10 mouse cellular contexts compared by ENCODE assay signal in the genomic region with DNA sequence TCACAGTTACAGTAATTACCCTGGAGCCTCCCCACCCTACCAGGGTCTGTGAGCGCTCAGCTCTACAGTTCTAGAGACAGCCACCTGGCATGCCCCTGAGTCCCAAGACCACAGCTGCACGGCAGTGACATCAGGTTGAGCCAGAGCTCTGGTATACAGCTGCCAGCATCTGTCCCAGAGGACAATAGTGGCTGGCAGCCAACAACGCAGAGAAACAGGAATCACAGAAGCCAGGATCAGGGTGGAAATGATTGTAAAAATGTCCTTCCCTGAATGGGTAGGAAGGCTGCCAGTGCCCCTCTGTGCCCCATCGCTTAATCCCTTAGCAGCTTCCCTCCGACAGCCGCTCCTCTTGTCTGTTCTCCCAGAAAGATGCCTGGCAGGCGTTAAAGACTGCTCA.
A peak's percentile ranks its signal among the peaks of the same experiment; 100 is the strongest.
DNase-seq lines count a peak whose midpoint lies in the region; ATAC-seq and TF ChIP-seq lines count a peak whose summit lies in the region.
"Had no signal": no experiment of that assay in that cellular context is flagged by ENCODE, and none has a peak within 500 bp of the region (broad histone marks: within the 10 kb centered on the region; RNA-seq: fewer than 3 reads in every experiment).

No protein-coding gene starts in this region.

- H3K36me3 ChIP-seq in heart, embryonic 14.5 days (ENCODE audit: control insufficient read depth, insufficient read depth, low read length), result no peaks in the 10 kb centered on the region
- no peaks in the 10 kb centered on the region for H3K36me3 ChIP-seq in heart, adult 2 months (ENCODE audit: control insufficient read depth, insufficient read depth, low read length)
- no peaks in the 10 kb centered on the region for H3K36me3 ChIP-seq in limb, embryonic 15.5 days
- no peaks in the 10 kb centered on the region for H3K36me3 ChIP-seq in liver, embryonic 11.5 days (ENCODE audit: control insufficient read depth, insufficient read depth, low read length)

- no peak overlapping the region for H3K4me2 ChIP-seq in heart, embryonic 14.5 days (ENCODE audit: low read length)
- H3K4me2 ChIP-seq in limb, embryonic 15.5 days, result no peak overlapping the region
- no peak overlapping the region for H3K4me2 ChIP-seq in liver, embryonic 11.5 days

- no peak for TF ChIP-seq CTCF in heart, adult 2 months (IDR thresholded peaks at IDR 0.05)

- TF ChIP-seq EP300 in heart, adult 2 months (IDR thresholded peaks at IDR 0.05; ENCODE audit: insufficient read depth, low read depth, low read length), result no peak

- no peak overlapping the region for H3K4me3 ChIP-seq in heart, embryonic 14.5 days (ENCODE audit: control insufficient read depth in 1 of 2, insufficient read depth in 1 of 2, low read depth in 1 of 2, low read length in 2 of 2)
- H3K4me3 ChIP-seq in heart, adult 2 months, result no peak overlapping the region
- no peak overlapping the region for H3K4me3 ChIP-seq in limb, embryonic 15.5 days
- H3K4me3 ChIP-seq in liver, embryonic 11.5 days (ENCODE audit: low read depth, low read length), result no peak overlapping the region

- H3K4me1 ChIP-seq in heart, embryonic 14.5 days (ENCODE audit: control insufficient read depth in 2 of 2, insufficient read depth in 2 of 2, low read length in 2 of 2), result no peaks in the 10 kb centered on the region
- no peaks in the 10 kb centered on the region for H3K4me1 ChIP-seq in heart, adult 2 months (ENCODE audit: control insufficient read depth, insufficient read depth, low read length)
- H3K4me1 ChIP-seq in limb, embryonic 15.5 days, result peaks cover 7% of the 10 kb centered on the region
- H3K4me1 ChIP-seq in liver, embryonic 11.5 days (replicated peaks; ENCODE audit: control insufficient read depth, insufficient read depth, low read length), result no peaks in the 10 kb centered on the region

- no peaks in the 10 kb centered on the region for H3K79me2 ChIP-seq in heart, adult 2 months (replicated peaks; ENCODE audit: control insufficient read depth, insufficient read depth, low read length)

- no peak for TF ChIP-seq POLR2A in heart, adult 2 months (IDR thresholded peaks at IDR 0.05; ENCODE audit: insufficient read depth, low read depth, low read length)

- DNase-seq in heart, adult 2 months, result no peak
- DNase-seq in retina, adult 2 months (ENCODE audit: low read depth, low spot score), result peak; percentile 33
- DNase-seq in retina, embryonic 14.5 days (ENCODE audit: low spot score), result no peak
- DNase-seq in liver, embryonic 11.5 days (ENCODE audit: low spot score), result no peak
- no peak for DNase-seq in layer of hippocampus, adult 11-12 months (ENCODE audit: low spot score)
- no peak for DNase-seq in B cell, adult 2 months
- DNase-seq: embryo, embryonic 11 days; lung, postnatal 36 days had no signal

- H3K27ac ChIP-seq in heart, embryonic 14.5 days (replicated peaks in 1 of 2; ENCODE audit: control insufficient read depth in 1 of 2, insufficient read depth in 1 of 2, low read depth in 2 of 2, low read length in 2 of 2), result no peak overlapping the region
- H3K27ac ChIP-seq in heart, adult 2 months, result no peak overlapping the region
- no peak overlapping the region for H3K27ac ChIP-seq in limb, embryonic 15.5 days
- H3K27ac ChIP-seq in liver, embryonic 11.5 days (ENCODE audit: low read depth, low read length), result no peak overlapping the region

- no peaks in the 10 kb centered on the region for H3K9me3 ChIP-seq in heart, embryonic 14.5 days (ENCODE audit: control insufficient read depth, low read length)
- no peaks in the 10 kb centered on the region for H3K9me3 ChIP-seq in limb, embryonic 15.5 days
- H3K9me3 ChIP-seq in liver, embryonic 11.5 days (ENCODE audit: control insufficient read depth, low read length), result no peaks in the 10 kb centered on the region

- intact Hi-C loops in heart, adult 2 months (cut with DNase I), result no loop called here

- ATAC-seq in heart, embryonic 14.5 days (ENCODE audit: insufficient number of reproducible peaks, insufficient read depth, low FRiP score, low read depth), result 0 out of 2 replicates have a peak, but pooled peaks have one; percentile 35
- ATAC-seq in limb, embryonic 15.5 days (ENCODE audit: insufficient number of reproducible peaks, low FRiP score, low TSS enrichment, low read depth), result peak; percentile 80; the same call in 1 of the 2 replicates
- ATAC-seq in liver, embryonic 11.5 days (replicated peaks; ENCODE audit: low FRiP score), result no peak

- no peak overlapping the region for H3K9ac ChIP-seq in heart, embryonic 14.5 days (ENCODE audit: low read length)
- H3K9ac ChIP-seq in heart, adult 2 months (ENCODE audit: low read depth, low read length), result no peak overlapping the region
- H3K9ac ChIP-seq in limb, embryonic 15.5 days, result no peak overlapping the region
- no peak overlapping the region for H3K9ac ChIP-seq in liver, embryonic 11.5 days (ENCODE audit: low read depth, low read length)

- WGBS in heart, embryonic 14.5 days, result 46% methylated on average over 7 of the region's 7 CpGs
- 24% methylated on average over 7 of the region's 7 CpGs for WGBS in heart, adult 2 months
- 20% methylated on average over 7 of the region's 7 CpGs for WGBS in limb, embryonic 15.5 days
- 68% methylated on average over 7 of the region's 7 CpGs for WGBS in liver, embryonic 11.5 days

- H3K27me3 ChIP-seq in heart, embryonic 14.5 days (ENCODE audit: control insufficient read depth, insufficient read depth, low read length), result no peaks in the 10 kb centered on the region
- no peaks in the 10 kb centered on the region for H3K27me3 ChIP-seq in heart, adult 2 months (ENCODE audit: control insufficient read depth, insufficient read depth, low read length)
- H3K27me3 ChIP-seq in limb, embryonic 15.5 days, result no peaks in the 10 kb centered on the region
- no peaks in the 10 kb centered on the region for H3K27me3 ChIP-seq in liver, embryonic 11.5 days (replicated peaks; ENCODE audit: control insufficient read depth, insufficient read depth, low read length)
